Mouse (Mus musculus): Measurements from ENCODE around the gene Sst. TPM values are rescaled to one million over a fixed set of nuclear protein-coding genes. Genes with fewer than 3 reads are reported as not detected.

Sst gene
- polyA plus RNA-seq, 2 experiments = 10.9 to 13.4 TPM

- H3K4me3 ChIP-seq (replicated peaks; ENCODE audit: low read length) = no peak overlapping the region
Observed at GRCm38 (mm10) chr16:23927301-23928114, 36.8 kb upstream of the Sst start.

GRCm38 (mm10) chr16:23922906-23923305 is 32.1 kb upstream of the Sst start:
- Histone ChIP-seq H3K27me3 (ENCODE audit: control insufficient read depth, insufficient read depth, low read length) (no peaks in the 10 kb centered on the region), H3K4me3 (replicated peaks; ENCODE audit: low read length) (no peak overlapping the region), H3K4me1 (ENCODE audit: control insufficient read depth, insufficient read depth, low read length) (no peaks in the 10 kb centered on the region), H3K4me2 (replicated peaks; ENCODE audit: low read depth, low read length, severe bottlenecking) (no peak overlapping the region), H3K9ac (ENCODE audit: low read depth, low read length, severe bottlenecking) (no peak overlapping the region), H3K36me3 (ENCODE audit: control insufficient read depth, insufficient read depth, low read length) (no peaks in the 10 kb centered on the region), H3K9me3 (ENCODE audit: control insufficient read depth, low read length) (no peaks in the 10 kb centered on the region), H3K27ac (replicated peaks; ENCODE audit: low read depth, low read length) (no peak overlapping the region)
- no peak for ATAC-seq (ENCODE audit: low FRiP score, low read depth)
- TF ChIP-seq POLR2A (IDR thresholded peaks at IDR 0.05; ENCODE audit: borderline replicate concordance, extremely low read depth, insufficient read depth, insufficient read length) = no peak
- WGBS = 65% methylated on average over 1 of the region's 1 CpGs
- no peak for DNase-seq (ENCODE audit: low spot score)

More at GRCm38 (mm10) chr16:23927301-23928114, 36.8 kb upstream of the Sst start:
- no peak for TF ChIP-seq POLR2A (IDR thresholded peaks at IDR 0.05; ENCODE audit: borderline replicate concordance, extremely low read depth, insufficient read depth, insufficient read length)
- H3K36me3 ChIP-seq (ENCODE audit: control insufficient read depth, insufficient read depth, low read length) = no peaks in the 10 kb centered on the region
- no peaks in the 10 kb centered on the region for H3K27me3 ChIP-seq (ENCODE audit: control insufficient read depth, insufficient read depth, low read length)
- no peak overlapping the region for H3K9ac ChIP-seq (ENCODE audit: low read depth, low read length, severe bottlenecking)
- H3K27ac ChIP-seq (replicated peaks; ENCODE audit: low read depth, low read length) = no peak overlapping the region
- DNase-seq (ENCODE audit: low spot score) (no peak), ATAC-seq (ENCODE audit: low FRiP score, low read depth) (no peak)
- no peak overlapping the region for H3K4me2 ChIP-seq (replicated peaks; ENCODE audit: low read depth, low read length, severe bottlenecking)
- no peaks in the 10 kb centered on the region for H3K4me1 ChIP-seq (ENCODE audit: control insufficient read depth, insufficient read depth, low read length)
- no peaks in the 10 kb centered on the region for H3K9me3 ChIP-seq (ENCODE audit: control insufficient read depth, low read length)
- 92% methylated on average over 33 of the region's 33 CpGs for WGBS

GRCm38 (mm10) chr16:23921697-23922096 is 30.9 kb upstream of the Sst start:
- H3K27ac ChIP-seq (replicated peaks; ENCODE audit: low read depth, low read length) = no peak overlapping the region
- H3K27me3 ChIP-seq (ENCODE audit: control insufficient read depth, insufficient read depth, low read length) = no peaks in the 10 kb centered on the region
- no peaks in the 10 kb centered on the region for H3K9me3 ChIP-seq (ENCODE audit: control insufficient read depth, low read length)
- ATAC-seq (ENCODE audit: low FRiP score, low read depth) = no peak
- DNase-seq (ENCODE audit: low spot score) = no peak
- H3K9ac ChIP-seq (ENCODE audit: low read depth, low read length, severe bottlenecking) = no peak overlapping the region
- 58% methylated on average over 5 of the region's 5 CpGs for WGBS
- H3K36me3 ChIP-seq (ENCODE audit: control insufficient read depth, insufficient read depth, low read length) = no peaks in the 10 kb centered on the region
- H3K4me3 ChIP-seq (replicated peaks; ENCODE audit: low read length) = no peak overlapping the region
- H3K4me1 ChIP-seq (ENCODE audit: control insufficient read depth, insufficient read depth, low read length) = no peaks in the 10 kb centered on the region
- no peak for TF ChIP-seq POLR2A (IDR thresholded peaks at IDR 0.05; ENCODE audit: borderline replicate concordance, extremely low read depth, insufficient read depth, insufficient read length)
- H3K4me2 ChIP-seq (replicated peaks; ENCODE audit: low read depth, low read length, severe bottlenecking) = no peak overlapping the region

GRCm38 (mm10) chr16:23919418-23919817 is 28.7 kb upstream of the Sst start:
- Histone ChIP-seq H3K9ac (ENCODE audit: low read depth, low read length, severe bottlenecking) (no peak overlapping the region), H3K9me3 (ENCODE audit: control insufficient read depth, low read length) (no peaks in the 10 kb centered on the region), H3K4me1 (ENCODE audit: control insufficient read depth, insufficient read depth, low read length) (no peaks in the 10 kb centered on the region), H3K27me3 (ENCODE audit: control insufficient read depth, insufficient read depth, low read length) (no peaks in the 10 kb centered on the region), H3K4me2 (replicated peaks; ENCODE audit: low read depth, low read length, severe bottlenecking) (no peak overlapping the region), H3K36me3 (ENCODE audit: control insufficient read depth, insufficient read depth, low read length) (no peaks in the 10 kb centered on the region), H3K27ac (replicated peaks; ENCODE audit: low read depth, low read length) (no peak overlapping the region), H3K4me3 (replicated peaks; ENCODE audit: low read length) (no peak overlapping the region)
- no peak for TF ChIP-seq POLR2A (IDR thresholded peaks at IDR 0.05; ENCODE audit: borderline replicate concordance, extremely low read depth, insufficient read depth, insufficient read length)
- DNase-seq (ENCODE audit: low spot score) = no peak
- no peak for ATAC-seq (ENCODE audit: low FRiP score, low read depth)
- 82% methylated on average over 2 of the region's 2 CpGs for WGBS

GRCm38 (mm10) chr16:23913401-23913800 is 22.6 kb upstream of the Sst start:
- no peak for TF ChIP-seq POLR2A (IDR thresholded peaks at IDR 0.05; ENCODE audit: borderline replicate concordance, extremely low read depth, insufficient read depth, insufficient read length)
- DNase-seq (ENCODE audit: low spot score) (no peak), ATAC-seq (ENCODE audit: low FRiP score, low read depth) (no peak)
- Histone ChIP-seq H3K36me3 (ENCODE audit: control insufficient read depth, insufficient read depth, low read length) (no peaks in the 10 kb centered on the region), H3K27ac (replicated peaks; ENCODE audit: low read depth, low read length) (no peak overlapping the region), H3K9me3 (ENCODE audit: control insufficient read depth, low read length) (no peaks in the 10 kb centered on the region), H3K4me2 (replicated peaks; ENCODE audit: low read depth, low read length, severe bottlenecking) (no peak overlapping the region), H3K27me3 (ENCODE audit: control insufficient read depth, insufficient read depth, low read length) (no peaks in the 10 kb centered on the region), H3K4me3 (replicated peaks; ENCODE audit: low read length) (no peak overlapping the region), H3K4me1 (ENCODE audit: control insufficient read depth, insufficient read depth, low read length) (no peaks in the 10 kb centered on the region), H3K9ac (ENCODE audit: low read depth, low read length, severe bottlenecking) (no peak overlapping the region)
- WGBS = 43% methylated on average over 3 of the region's 3 CpGs
